10 mouse cellular contexts compared by ENCODE assay signal in the genomic region with DNA sequence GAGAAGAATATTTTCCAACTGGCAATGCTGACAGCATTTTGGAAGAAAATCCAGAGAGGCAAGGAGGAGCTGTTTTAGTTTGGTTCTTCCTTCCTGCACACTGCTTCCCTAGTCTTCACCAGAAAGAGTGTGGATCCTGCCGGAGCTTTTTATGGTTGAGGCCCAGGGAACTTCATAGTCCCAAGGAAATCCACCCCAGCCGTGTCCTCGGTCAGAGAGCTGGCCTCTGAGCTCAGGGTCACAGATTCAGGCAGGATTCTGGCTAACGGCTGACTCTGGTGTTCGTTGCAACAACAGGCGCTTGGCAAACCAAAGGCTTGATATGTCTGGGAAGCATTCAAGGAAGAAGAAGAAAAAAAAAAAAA. TPM values are rescaled to one million over a fixed set of nuclear protein-coding genes. Genes with fewer than 3 reads are reported as not detected.
A peak's percentile ranks its signal among the peaks of the same experiment; 100 is the strongest.
DNase-seq lines count a peak whose midpoint lies in the region; ATAC-seq and TF ChIP-seq lines count a peak whose summit lies in the region.
"Had no signal": no experiment of that assay in that cellular context is flagged by ENCODE, and none has a peak within 500 bp of the region (broad histone marks: within the 10 kb centered on the region; RNA-seq: fewer than 3 reads in every experiment).

No protein-coding gene starts in this region.

- H3K4me1 ChIP-seq in forebrain, postnatal 0 days (ENCODE audit: insufficient read depth): no peaks in the 10 kb centered on the region

- no peaks in the 10 kb centered on the region for H3K9me3 ChIP-seq in forebrain, postnatal 0 days (ENCODE audit: low read length)
- H3K9me3 ChIP-seq: hindbrain, embryonic 12.5 days had no signal

- H3K27ac ChIP-seq in forebrain, postnatal 0 days (ENCODE audit: low read depth, low read length): peak overlapping the region; percentile 85
- H3K27ac ChIP-seq: macrophage had no signal

- no peak overlapping the region for H3K4me3 ChIP-seq in forebrain, postnatal 0 days (ENCODE audit: low read depth, low read length)
- H3K4me3 ChIP-seq: hindbrain, embryonic 12.5 days had no signal

- H3K36me3 ChIP-seq in forebrain, postnatal 0 days (ENCODE audit: insufficient read depth): no peaks in the 10 kb centered on the region
- H3K36me3 ChIP-seq: hindbrain, embryonic 12.5 days had no signal

- ATAC-seq in forebrain, postnatal 0 days: peak; percentile 13; the same call in 1 of the 2 replicates

- no peak for TF ChIP-seq CTCF in forebrain, postnatal 0 days (IDR thresholded peaks at IDR 0.05; ENCODE audit: low read depth)

- no peak overlapping the region for H3K4me2 ChIP-seq in forebrain, postnatal 0 days (ENCODE audit: low read depth)

- H3K27me3 ChIP-seq in forebrain, postnatal 0 days (ENCODE audit: insufficient read depth, low read length): no peaks in the 10 kb centered on the region

- DNase-seq in gastrocnemius, adult 18-20 months (ENCODE audit: low spot score): peak; percentile 45
- no peak for DNase-seq in gastrocnemius, postnatal 4 days (ENCODE audit: low spot score in 2 of 2)
- DNase-seq in adrenal gland, postnatal 10 days: peak; percentile 62
- DNase-seq in forebrain, postnatal 0 days: no peak
- peak; percentile 45 for DNase-seq in kidney, postnatal 14 days
- no peak for DNase-seq in urinary bladder, adult 18-20 months (ENCODE audit: low spot score in 2 of 2)
- DNase-seq in frontal cortex, postnatal 10 days (ENCODE audit: low spot score in 2 of 2): no peak
- no peak for DNase-seq in urinary bladder, postnatal 4 days (ENCODE audit: low spot score in 2 of 2)

- WGBS in forebrain, postnatal 0 days: 42% methylated on average over 6 of the region's 6 CpGs

- no peak overlapping the region for H3K9ac ChIP-seq in forebrain, postnatal 0 days
- H3K9ac ChIP-seq: hindbrain, embryonic 12.5 days had no signal

RNA-seq across cellular contexts. Expression of a gene that starts 15.6 kb away (rescaled TPM):
- total RNA-seq in gastrocnemius, adult 18-20 months (2021): 100 to 1,000 TPM in 1 of 2 experiments, 10 to 100 TPM in 1; 84.5 to 110 TPM
- total RNA-seq in gastrocnemius, postnatal 4 days (2021): 100 to 1,000 TPM; 194 to 205 TPM
- total RNA-seq in adrenal gland, postnatal 10 days (2021): 100 to 1,000 TPM; 137 to 168 TPM
- total RNA-seq in forebrain, postnatal 0 days (2014; rRNA removed): 45.9 and 56.0 TPM in 2 replicates
- 12.8 and 14.4 TPM in 2 replicates for polyA plus RNA-seq in forebrain, postnatal 0 days (2015; fragmentation: Nextera tagmentation; extraction: Ambion mirVana)

RNA-seq across cellular contexts. Expression of a gene that starts 37.6 kb away (rescaled TPM):
- total RNA-seq in gastrocnemius, adult 18-20 months (2021): 1 to 10 TPM; 2.9 to 3.6 TPM
- total RNA-seq in gastrocnemius, postnatal 4 days (2021): under 1 TPM; 0.42 to 0.52 TPM
- total RNA-seq in adrenal gland, postnatal 10 days (2021): 1 to 10 TPM in 1 of 2 experiments, under 1 TPM in 1; 0.72 to 2.1 TPM
- 0.08 and 0.67 TPM in 2 replicates for total RNA-seq in forebrain, postnatal 0 days (2014; rRNA removed)
- polyA plus RNA-seq in forebrain, postnatal 0 days (2015; fragmentation: Nextera tagmentation; extraction: Ambion mirVana): 0.18 and 0.24 TPM in 2 replicates
- polyA plus RNA-seq: macrophage had no signal

Comparison
In these comparisons a context has a peak if more than half of its experiments do, and no peak if none do; other contexts are left out.
1. DNase-seq: peak in gastrocnemius, adult 18-20 months (single experiment), adrenal gland, postnatal 10 days (single experiment) and kidney, postnatal 14 days (single experiment); none in gastrocnemius, postnatal 4 days (0 of 2), forebrain, postnatal 0 days (single experiment), urinary bladder, adult 18-20 months (0 of 2), frontal cortex, postnatal 10 days (0 of 2) and urinary bladder, postnatal 4 days (0 of 2).